Mouse (Mus musculus) small intestine, adult 2 months (tissue): ENCODE data around the gene Dtx1.

Experiments
- CTCF ChIP-seq: fragments of 200-500 bp; IDR thresholded peaks from 2 replicates; pipeline ENCODE4 v1.5.1; 2012; ENCODE audit warnings: low read depth, mild to moderate bottlenecking, control low read depth, inconsistent platforms, low read length, moderate library complexity, mixed read lengths; ENCODE audit not compliant: insufficient replicate concordance, insufficient read length; ENCODE audit errors: extremely low read depth
- POLR2A ChIP-seq: fragments of 200-500 bp; IDR thresholded peaks from 2 replicates; pipeline ENCODE4 v1.6.1; 2012; ENCODE audit warnings: low read depth, mild to moderate bottlenecking, control low read depth, inconsistent platforms, low read length, moderate library complexity

- TF ChIP-seq CTCF = no peak
- no peak for TF ChIP-seq POLR2A
Measured at GRCm38 (mm10) chr5:120754215-120754614, 42.5 kb upstream of the Dtx1 start.
